Comparison of ENCODE assay signal across 9 mouse cellular contexts in the genomic region with DNA sequence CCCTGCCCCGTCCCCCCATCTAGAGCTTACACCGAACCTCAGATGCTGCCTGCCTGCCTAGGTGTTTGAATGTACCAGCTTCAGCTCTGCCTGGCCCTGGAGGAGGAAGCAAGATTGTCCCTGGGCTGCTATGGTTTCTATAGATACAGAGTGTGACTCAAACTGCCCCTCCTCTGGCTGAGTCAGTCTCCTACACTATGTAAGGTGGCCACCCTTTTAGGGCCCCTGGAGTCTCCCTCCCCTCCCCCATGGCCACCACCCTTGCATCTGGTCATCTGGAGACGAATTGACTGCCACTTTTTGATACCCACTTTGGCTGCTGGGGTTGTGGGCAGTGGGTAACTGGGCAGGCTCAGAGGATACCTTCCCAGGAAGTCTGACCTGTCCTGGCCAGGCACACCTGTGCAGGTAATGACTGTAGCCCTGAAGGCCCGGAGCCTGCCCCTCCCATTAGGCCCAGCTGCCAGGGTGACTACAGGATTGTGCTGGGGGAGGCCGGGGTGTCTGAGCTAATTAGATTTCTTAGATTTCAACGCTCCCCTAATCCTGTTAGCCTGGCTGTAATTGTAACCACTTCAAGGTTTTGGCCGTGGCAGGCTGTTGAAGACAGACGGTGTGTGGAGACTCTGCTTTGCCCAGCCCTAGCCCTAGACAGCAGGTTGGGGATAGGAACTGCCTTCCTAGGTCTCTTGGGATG. TPM values are rescaled to one million over a fixed set of nuclear protein-coding genes. Genes with fewer than 3 reads are reported as not detected.
DNase-seq lines count a peak whose midpoint lies in the region; ATAC-seq and TF ChIP-seq lines count a peak whose summit lies in the region.
"Had no signal": no experiment of that assay in that cellular context is flagged by ENCODE, and none has a peak within 500 bp of the region (broad histone marks: within the 10 kb centered on the region; RNA-seq: fewer than 3 reads in every experiment).

No protein-coding gene starts in this region.

- peak overlapping the region; percentile 24; the same call in 1 of the 2 replicates for H3K4me2 ChIP-seq in heart, embryonic 13.5 days

- no peak for TF ChIP-seq POLR2A in kidney, adult 2 months (IDR thresholded peaks at IDR 0.05; ENCODE audit: low read depth, low read length)

- TF ChIP-seq CTCF in kidney, adult 2 months (conservative IDR thresholded peaks at IDR 0.05; ENCODE audit: insufficient read depth, insufficient read length, low read depth, low read length), result no peak

- H3K4me3 ChIP-seq in heart, embryonic 13.5 days, result no peak overlapping the region
- no peak overlapping the region for H3K4me3 ChIP-seq in kidney, adult 2 months (ENCODE audit: insufficient read depth, low read depth, low read length)

- H3K36me3 ChIP-seq in heart, embryonic 13.5 days, result no peaks in the 10 kb centered on the region
- H3K36me3 ChIP-seq in kidney, adult 2 months (ENCODE audit: control insufficient read depth, insufficient read depth, low read length), result no peaks in the 10 kb centered on the region

- ATAC-seq in heart, embryonic 13.5 days (ENCODE audit: extremely low read depth, insufficient number of reproducible peaks, low FRiP score, low TSS enrichment), result no peak
- ATAC-seq: Patski had no signal

- H3K27me3 ChIP-seq in heart, embryonic 13.5 days (replicated peaks), result no peaks in the 10 kb centered on the region
- no peaks in the 10 kb centered on the region for H3K27me3 ChIP-seq in kidney, adult 2 months (replicated peaks; ENCODE audit: control insufficient read depth, insufficient read depth, low read length)
- H3K27me3 ChIP-seq: Patski had no signal

- H3K9me3 ChIP-seq in heart, embryonic 13.5 days, result no peaks in the 10 kb centered on the region

- no peak for DNase-seq in heart, adult 18-20 months
- peak; percentile 58 for DNase-seq in brain, adult 2 months (ENCODE audit: low read depth, low spot score)
- peak; percentile 42 for DNase-seq in kidney, adult 2 months
- DNase-seq in monocyte, adult 2 months (ENCODE audit: low read depth in 1 of 2, low spot score in 2 of 2), result peak; percentile 55 to 63
- DNase-seq in spleen, adult 12 weeks (ENCODE audit: low spot score), result no peak
- no peak for DNase-seq in frontal cortex, postnatal 14 days (ENCODE audit: low spot score in 2 of 2)
- no peak for DNase-seq in right cerebral cortex, postnatal 25 days

- peak overlapping the region; percentile 60 for H3K9ac ChIP-seq in heart, embryonic 13.5 days

- 33% methylated on average over 8 of the region's 8 CpGs for WGBS in heart, embryonic 13.5 days
- 41% methylated on average over 8 of the region's 8 CpGs for WGBS in kidney, adult 2 months

- peaks cover 88% of the 10 kb centered on the region for H3K4me1 ChIP-seq in heart, embryonic 13.5 days
- peaks cover 76% of the 10 kb centered on the region for H3K4me1 ChIP-seq in kidney, adult 2 months (ENCODE audit: control insufficient read depth, insufficient read depth, low read length)

- 0 out of 2 replicates have a peak overlapping the region, but pooled peaks have one; percentile 13 for H3K27ac ChIP-seq in heart, embryonic 13.5 days (replicated peaks)
- peak overlapping the region; percentile 96 for H3K27ac ChIP-seq in kidney, adult 2 months (ENCODE audit: insufficient read depth, low read depth, low read length)

RNA-seq across cellular contexts. Expression of gene Zmiz1, which starts 5.8 kb away (rescaled TPM):
- polyA plus RNA-seq in heart, embryonic 13.5 days (2015; fragmentation: Nextera tagmentation; extraction: Ambion mirVana), result 25.1 and 25.7 TPM in 2 replicates
- total RNA-seq in heart, adult 18-20 months (2021), result 10 to 100 TPM; 32.5 to 38.5 TPM
- 37.8 and 42.6 TPM in 2 replicates for polyA plus RNA-seq in kidney, adult 2 months (2012; rRNA removed)

Comparison
In these comparisons a context has a peak if more than half of its experiments do, and no peak if none do; other contexts are left out.
1. DNase-seq: peak in brain, adult 2 months (single experiment), kidney, adult 2 months (single experiment) and monocyte, adult 2 months (2 of 2); none in heart, adult 18-20 months (0 of 2), spleen, adult 12 weeks (single experiment), frontal cortex, postnatal 14 days (0 of 2) and right cerebral cortex, postnatal 25 days (single experiment).